Mouse (Mus musculus) heart, adult 2 months (tissue): ENCODE measurements at regions not wholly inside any gene's neighbourhood (a gene's known extent, or its start where the extent isn't known, plus 50 kb on each side); places are given as distances from the start of the nearest gene placed in this dataset.

Source experiments
- DNase-seq, 2 experiments: peaks; one replicate each; pipeline ENCODE4 v3.0.0; 2021
- H3K27ac ChIP-seq: fragments of 200-600 bp; 2 replicates; pipeline ENCODE4 v1.8.1; 2022
- H3K27me3 ChIP-seq: fragments of 200-500 bp; 2 replicates; pipeline ENCODE4 v1.6.1; 2012; ENCODE audit warnings: mild to moderate bottlenecking, low read length, inconsistent platforms, mixed read lengths; ENCODE audit not compliant: control insufficient read depth, insufficient read depth
- H3K36me3 ChIP-seq: fragments of 200-500 bp; 2 replicates; pipeline ENCODE4 v1.6.1; 2012; ENCODE audit warnings: low read length, inconsistent platforms; ENCODE audit not compliant: control insufficient read depth, insufficient read depth
- H3K4me1 ChIP-seq: fragments of 200-500 bp; 2 replicates; pipeline ENCODE4 v1.6.1; 2011; ENCODE audit warnings: low read length; ENCODE audit not compliant: control insufficient read depth, insufficient read depth
- H3K4me3 ChIP-seq: fragments of 200-600 bp; 2 replicates; pipeline ENCODE4 v1.8.1; 2022
- H3K79me2 ChIP-seq: fragments of 200-500 bp; replicated peaks from 2 replicates; pipeline ENCODE4 v1.6.1; 2012; ENCODE audit warnings: mild to moderate bottlenecking, inconsistent platforms, low read length, moderate library complexity, mixed read lengths; ENCODE audit not compliant: control insufficient read depth, insufficient read depth
- H3K9ac ChIP-seq: fragments of 200-500 bp; 2 replicates; pipeline ENCODE4 v1.6.1; 2012; ENCODE audit warnings: low read depth, mild to moderate bottlenecking, control low read depth, inconsistent platforms, low read length, mixed read lengths
- CTCF ChIP-seq: fragments of 200-600 bp; IDR thresholded peaks from 2 replicates; pipeline ENCODE4 v1.8.1; 2022; ENCODE audit warnings: antibody characterized with exemption, mild to moderate bottlenecking, moderate library complexity
- EP300 ChIP-seq: fragments of 200-500 bp; IDR thresholded peaks from 2 replicates; pipeline ENCODE4 v1.6.1; 2011; ENCODE audit warnings: low read depth, low read length, control low read depth; ENCODE audit not compliant: insufficient read depth
- POLR2A ChIP-seq: fragments of 200-500 bp; IDR thresholded peaks from 2 replicates; pipeline ENCODE4 v1.6.1; 2011; ENCODE audit warnings: mild to moderate bottlenecking, low read depth, low read length, control low read depth; ENCODE audit not compliant: insufficient read depth
- WGBS: fragments of 180-500 bp; shearing (Covaris S2); methylation state at CpG from one replicate; pipeline ENCODE4 v1.1.7; 2018; 5-methylcytosine and 5-hydroxymethylcytosine counted together
- intact Hi-C: fragments of 180-260 bp; cut with DNase I; formaldehyde crosslinking; loops from one replicate; pipeline ENCODE4 v1.15.1; 2025

DNA sequence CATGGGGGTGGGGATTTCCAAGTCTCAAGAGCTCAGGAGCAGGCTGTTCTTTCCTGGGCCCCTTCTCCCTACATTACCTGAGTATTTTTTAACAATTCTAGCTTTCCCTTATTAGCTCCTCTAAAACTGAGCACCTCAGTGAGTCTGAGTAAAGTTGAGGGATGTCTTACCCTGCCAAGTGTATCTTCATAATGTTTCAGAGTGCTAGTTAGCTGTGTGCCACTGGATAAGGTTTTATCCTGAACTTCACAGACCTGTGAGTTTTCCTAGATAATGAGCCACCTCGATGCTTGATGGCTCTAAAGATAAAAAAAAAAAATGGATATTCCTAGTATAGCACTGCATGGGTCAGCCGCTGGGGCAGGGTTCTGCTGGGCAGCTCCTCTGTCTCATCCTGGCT is 171.1 kb downstream of the Ipo8 start:
- TF ChIP-seq EP300 (no peak), POLR2A (no peak), CTCF (no peak)
- H3K27me3 ChIP-seq, result no peaks in the 10 kb centered on the region
- no peak overlapping the region for H3K9ac ChIP-seq
- no peaks in the 10 kb centered on the region for H3K4me1 ChIP-seq
- DNase-seq, result no peak
- no peaks in the 10 kb centered on the region for H3K36me3 ChIP-seq
- no peak overlapping the region for H3K4me3 ChIP-seq
- no peak overlapping the region for H3K27ac ChIP-seq
- WGBS, result 71% methylated on average over 2 of the region's 2 CpGs
- H3K79me2 ChIP-seq, result no peaks in the 10 kb centered on the region
- intact Hi-C loops, result no loop called here

GRCm38 (mm10) chr6:148653216-148653615 is 178.1 kb downstream of the Ipo8 start:
- Histone ChIP-seq H3K36me3 (no peaks in the 10 kb centered on the region), H3K4me1 (no peaks in the 10 kb centered on the region), H3K9ac (no peak overlapping the region), H3K79me2 (no peaks in the 10 kb centered on the region), H3K27me3 (no peaks in the 10 kb centered on the region), H3K4me3 (no peak overlapping the region), H3K27ac (no peak overlapping the region)
- no peak for TF ChIP-seq EP300
- TF ChIP-seq CTCF, result no peak
- no peak for TF ChIP-seq POLR2A
- intact Hi-C loops, result no loop called here
- 64% methylated on average over 3 of the region's 3 CpGs for WGBS
- DNase-seq, result no peak

GRCm38 (mm10) chr6:148652434-148652833 is 178.8 kb downstream of the Ipo8 start:
- no peaks in the 10 kb centered on the region for H3K27me3 ChIP-seq
- H3K27ac ChIP-seq, result no peak overlapping the region
- WGBS, result 73% methylated on average over 4 of the region's 4 CpGs
- no peaks in the 10 kb centered on the region for H3K36me3 ChIP-seq
- no peaks in the 10 kb centered on the region for H3K4me1 ChIP-seq
- H3K9ac ChIP-seq, result no peak overlapping the region
- no peaks in the 10 kb centered on the region for H3K79me2 ChIP-seq
- TF ChIP-seq CTCF (no peak), POLR2A (no peak), EP300 (no peak)
- DNase-seq, result no peak
- H3K4me3 ChIP-seq, result no peak overlapping the region
- intact Hi-C loops, result no loop called here

GRCm38 (mm10) chr6:148647423-148648390 is 183.6 kb downstream of the Ipo8 start:
- DNase-seq, result no peak
- no peak overlapping the region for H3K9ac ChIP-seq
- H3K27me3 ChIP-seq, result no peaks in the 10 kb centered on the region
- 55% methylated on average over 2 of the region's 2 CpGs for WGBS
- H3K79me2 ChIP-seq, result no peaks in the 10 kb centered on the region
- H3K4me1 ChIP-seq, result no peaks in the 10 kb centered on the region
- no peak overlapping the region for H3K27ac ChIP-seq
- intact Hi-C loops, result no loop called here
- H3K4me3 ChIP-seq, result no peak overlapping the region
- no peaks in the 10 kb centered on the region for H3K36me3 ChIP-seq
- TF ChIP-seq POLR2A, result no peak
- TF ChIP-seq CTCF, result no peak
- no peak for TF ChIP-seq EP300

DNA sequence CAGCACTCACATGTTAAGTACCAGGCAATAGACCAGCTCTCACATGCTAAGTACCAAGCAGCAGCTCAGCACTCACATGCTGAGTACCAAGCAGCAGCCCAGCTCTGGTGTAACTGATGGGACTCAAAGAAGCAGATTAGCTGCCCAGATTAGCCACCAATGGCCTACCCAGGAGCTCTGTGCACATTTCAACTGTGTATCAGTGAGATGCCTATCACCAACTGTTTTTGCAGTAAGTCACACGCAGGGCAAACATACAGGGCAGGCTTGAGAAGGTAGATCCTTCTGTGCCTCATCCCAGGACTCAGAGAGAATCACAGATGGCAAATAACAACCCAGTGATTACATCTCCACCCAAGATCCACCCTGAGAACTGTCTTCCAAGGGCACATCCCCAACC is 190.7 kb downstream of the Ipo8 start:
- Histone ChIP-seq H3K4me1 (no peaks in the 10 kb centered on the region), H3K9ac (no peak overlapping the region), H3K36me3 (no peaks in the 10 kb centered on the region), H3K79me2 (no peaks in the 10 kb centered on the region), H3K27ac (no peak overlapping the region), H3K4me3 (no peak overlapping the region), H3K27me3 (no peaks in the 10 kb centered on the region)
- 71% methylated on average over 1 of the region's 1 CpGs for WGBS
- intact Hi-C loops, result no loop called here
- no peak for DNase-seq
- TF ChIP-seq POLR2A (no peak), EP300 (no peak), CTCF (no peak)

DNA sequence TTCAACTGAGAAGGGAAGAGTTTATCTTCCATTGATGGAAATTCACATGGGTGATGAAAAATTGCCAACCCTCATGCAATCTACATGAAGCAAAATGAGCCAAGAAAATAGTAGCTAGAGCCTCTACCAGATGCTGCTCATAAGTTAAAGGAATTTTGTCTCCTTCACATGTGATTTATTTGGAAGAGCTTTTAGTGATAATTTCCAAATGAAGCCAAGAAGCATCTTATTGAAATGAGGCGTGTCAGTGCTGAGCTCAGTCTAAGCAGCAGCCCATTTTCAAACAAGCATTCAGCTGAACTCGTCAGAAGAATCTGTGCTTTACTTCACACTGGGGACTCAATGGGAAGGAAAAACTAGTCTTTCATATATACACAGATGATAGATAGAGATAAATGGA is 190.0 kb upstream of the Tmtc1 start:
- 75% methylated on average over 2 of the region's 2 CpGs for WGBS
- H3K27me3 ChIP-seq, result no peaks in the 10 kb centered on the region
- intact Hi-C loops, result no loop called here
- no peak for TF ChIP-seq EP300
- H3K27ac ChIP-seq, result no peak overlapping the region
- H3K4me1 ChIP-seq, result no peaks in the 10 kb centered on the region
- no peak for DNase-seq
- H3K36me3 ChIP-seq, result no peaks in the 10 kb centered on the region
- no peak overlapping the region for H3K4me3 ChIP-seq
- H3K9ac ChIP-seq, result no peak overlapping the region
- no peaks in the 10 kb centered on the region for H3K79me2 ChIP-seq
